Mouse (Mus musculus) bone marrow macrophage, adult 2 months (primary cell): ENCODE measurements around the gene Prex1. TPM values are rescaled to one million over a fixed set of nuclear protein-coding genes. Genes with fewer than 3 reads are reported as not detected.

ENCODE experiments used
- H3K27ac ChIP-seq: 2 replicates; pipeline ENCODE4 v1.5.1; 2012; ENCODE audit warnings: low read depth, low read length; ENCODE audit not compliant: insufficient read depth
- H3K4me1 ChIP-seq: 2 replicates; pipeline ENCODE4 v1.6.1; 2012; ENCODE audit warnings: low read length; ENCODE audit not compliant: control insufficient read depth, insufficient read depth
- H3K4me3 ChIP-seq: 2 replicates; pipeline ENCODE4 v1.5.1; 2012; ENCODE audit warnings: mild to moderate bottlenecking, low read length, moderate library complexity; ENCODE audit not compliant: insufficient read depth
- CTCF ChIP-seq: IDR thresholded peaks from 2 replicates; pipeline ENCODE4 v1.5.1; 2012; ENCODE audit warnings: low read depth, mild to moderate bottlenecking, low read length, moderate library complexity
- POLR2A ChIP-seq: IDR thresholded peaks from 2 replicates; pipeline ENCODE4 v1.6.1; 2012; ENCODE audit warnings: mild to moderate bottlenecking, low read depth, low read length, borderline replicate concordance
- polyA plus RNA-seq: library from polyadenylated mRNA; stranded (reverse); fragments of >200 nt; gene quantifications from 2 replicates; pipeline ENCODE4 v1.2.4, GENCODE M21; 2012; ENCODE audit not compliant: missing spikeins, insufficient read depth, insufficient read length

Gene Prex1
- polyA plus RNA-seq, 1 experiment, result 191 TPM

DNA sequence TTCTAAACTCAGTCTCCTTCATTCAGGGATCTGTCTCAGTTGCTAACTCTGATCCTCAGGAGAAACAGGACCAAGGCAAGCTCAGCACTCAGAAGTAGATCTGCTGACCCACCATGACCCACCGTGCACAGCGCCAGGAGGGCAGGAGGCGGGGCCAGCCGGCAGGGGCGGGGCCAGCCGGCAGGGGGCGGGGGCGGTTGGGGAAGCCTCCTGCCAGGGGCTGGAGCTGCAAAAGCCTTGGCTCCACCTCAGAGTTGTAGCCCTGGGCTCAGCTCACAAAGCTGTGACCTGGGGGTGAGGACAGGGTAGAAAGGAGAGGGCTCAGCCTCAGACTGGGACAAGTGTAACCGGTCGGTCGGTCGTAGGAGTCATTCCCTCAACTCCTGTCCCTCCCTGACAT lies 38.9 kb downstream of the Prex1 start:
- TF ChIP-seq POLR2A, result no peak
- TF ChIP-seq CTCF, result no peak
- Histone ChIP-seq H3K4me3 (no peak overlapping the region), H3K4me1 (peaks cover 27% of the 10 kb centered on the region), H3K27ac (no peak overlapping the region)

DNA sequence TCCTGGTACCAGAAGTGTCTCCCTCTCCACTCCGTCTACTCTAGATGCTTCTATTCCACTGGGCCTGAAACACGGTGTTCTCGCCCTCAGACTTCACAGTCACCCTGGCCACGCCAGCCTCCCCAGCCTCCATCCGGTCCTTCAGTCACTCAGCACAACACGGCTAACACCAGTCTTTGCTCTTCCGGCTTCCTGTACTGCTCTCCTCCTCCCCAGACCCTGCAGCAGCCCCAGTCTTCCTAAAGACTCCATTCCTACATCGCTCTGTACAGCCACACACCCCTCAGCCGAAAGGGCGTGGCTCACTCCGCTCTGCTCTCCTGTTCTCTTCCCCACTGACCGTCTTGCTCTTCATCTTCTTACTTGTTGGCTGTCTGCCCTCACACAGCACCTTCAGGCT lies 39.7 kb downstream of the Prex1 start:
- TF ChIP-seq CTCF, result no peak
- TF ChIP-seq POLR2A, result no peak
- Histone ChIP-seq H3K27ac (no peak overlapping the region), H3K4me3 (no peak overlapping the region), H3K4me1 (peaks cover 27% of the 10 kb centered on the region)

DNA sequence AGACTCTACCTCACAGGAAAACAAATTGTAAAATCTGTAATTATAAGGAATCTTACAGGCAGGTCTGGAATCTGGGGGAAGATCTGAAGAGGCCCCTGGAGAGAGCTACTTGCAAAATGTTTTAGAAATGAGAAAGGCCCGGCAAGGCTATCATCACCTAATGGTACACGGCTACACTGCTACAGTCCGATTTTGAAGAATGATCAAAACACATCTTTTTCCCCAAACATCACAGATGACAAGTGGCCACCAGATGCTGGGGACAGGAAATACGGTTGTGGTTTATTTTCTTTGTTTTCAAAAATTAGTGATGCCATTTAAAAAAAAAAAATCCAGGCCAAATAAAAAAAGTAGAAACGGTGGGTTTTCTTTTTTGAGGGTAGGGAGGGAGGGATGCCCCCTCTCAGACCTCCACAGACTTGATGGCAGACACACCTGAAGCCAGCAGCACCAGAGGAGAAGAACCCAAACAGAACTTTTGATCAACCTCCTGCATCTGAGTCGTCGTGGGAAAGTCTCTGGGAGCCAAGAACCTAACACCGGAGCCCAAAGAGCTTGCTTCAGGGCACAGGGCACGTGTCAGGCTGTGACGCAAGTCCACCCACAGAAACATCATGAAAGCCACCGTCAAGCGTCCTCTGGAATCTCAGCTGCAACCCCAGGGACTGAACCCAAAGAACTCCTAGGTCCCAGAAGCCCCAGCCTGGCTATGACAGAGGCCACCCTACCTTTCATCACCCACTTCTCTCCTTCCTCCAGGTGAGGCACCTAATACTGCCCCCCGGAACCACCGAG lies 41.3 kb downstream of the Prex1 start:
- peaks cover 38% of the 10 kb centered on the region for H3K4me1 ChIP-seq
- H3K4me3 ChIP-seq, result no peak overlapping the region
- H3K27ac ChIP-seq, result no peak overlapping the region
- TF ChIP-seq POLR2A (0 out of 2 replicates have a peak, but pooled peaks have one; percentile 23), CTCF (no peak)

- TF ChIP-seq CTCF (no peak), POLR2A (no peak)
- Histone ChIP-seq H3K27ac (no peak overlapping the region), H3K4me3 (no peak overlapping the region), H3K4me1 (peaks cover 44% of the 10 kb centered on the region)
These were observed 42.0 kb downstream of the Prex1 start for GRCm38 (mm10) chr2:166671614-166672013.

DNA sequence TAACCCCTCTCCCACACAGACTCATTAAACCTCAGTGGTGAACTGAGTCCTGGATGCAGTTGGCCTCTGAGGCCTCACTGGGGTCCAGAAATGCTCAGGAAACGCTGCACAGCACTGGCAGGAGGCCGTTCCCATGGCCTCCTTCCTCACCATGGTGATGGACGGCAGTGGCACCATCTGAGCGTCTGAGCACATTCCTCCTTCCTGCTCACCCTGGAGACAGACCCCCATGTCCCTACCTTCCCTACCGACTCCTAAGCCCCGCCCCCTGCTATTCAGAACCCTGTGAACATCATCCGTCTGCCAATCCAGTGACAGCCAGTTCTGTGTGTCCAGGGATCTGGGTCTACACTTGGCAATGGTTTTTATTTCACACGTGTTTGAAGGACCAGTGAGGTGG lies 42.6 kb downstream of the Prex1 start:
- peaks cover 50% of the 10 kb centered on the region for H3K4me1 ChIP-seq
- no peak overlapping the region for H3K4me3 ChIP-seq

GRCm38 (mm10) chr2:166669922-166670321 lies 43.7 kb downstream of the Prex1 start:
- TF ChIP-seq POLR2A (no peak), CTCF (no peak)
- Histone ChIP-seq H3K27ac (no peak overlapping the region), H3K4me1 (peaks cover 53% of the 10 kb centered on the region), H3K4me3 (no peak overlapping the region)

More for the DNA sequence above, 42.6 kb downstream of the Prex1 start:
- H3K27ac ChIP-seq, result no peak overlapping the region
- TF ChIP-seq POLR2A (no peak), CTCF (no peak)

DNA sequence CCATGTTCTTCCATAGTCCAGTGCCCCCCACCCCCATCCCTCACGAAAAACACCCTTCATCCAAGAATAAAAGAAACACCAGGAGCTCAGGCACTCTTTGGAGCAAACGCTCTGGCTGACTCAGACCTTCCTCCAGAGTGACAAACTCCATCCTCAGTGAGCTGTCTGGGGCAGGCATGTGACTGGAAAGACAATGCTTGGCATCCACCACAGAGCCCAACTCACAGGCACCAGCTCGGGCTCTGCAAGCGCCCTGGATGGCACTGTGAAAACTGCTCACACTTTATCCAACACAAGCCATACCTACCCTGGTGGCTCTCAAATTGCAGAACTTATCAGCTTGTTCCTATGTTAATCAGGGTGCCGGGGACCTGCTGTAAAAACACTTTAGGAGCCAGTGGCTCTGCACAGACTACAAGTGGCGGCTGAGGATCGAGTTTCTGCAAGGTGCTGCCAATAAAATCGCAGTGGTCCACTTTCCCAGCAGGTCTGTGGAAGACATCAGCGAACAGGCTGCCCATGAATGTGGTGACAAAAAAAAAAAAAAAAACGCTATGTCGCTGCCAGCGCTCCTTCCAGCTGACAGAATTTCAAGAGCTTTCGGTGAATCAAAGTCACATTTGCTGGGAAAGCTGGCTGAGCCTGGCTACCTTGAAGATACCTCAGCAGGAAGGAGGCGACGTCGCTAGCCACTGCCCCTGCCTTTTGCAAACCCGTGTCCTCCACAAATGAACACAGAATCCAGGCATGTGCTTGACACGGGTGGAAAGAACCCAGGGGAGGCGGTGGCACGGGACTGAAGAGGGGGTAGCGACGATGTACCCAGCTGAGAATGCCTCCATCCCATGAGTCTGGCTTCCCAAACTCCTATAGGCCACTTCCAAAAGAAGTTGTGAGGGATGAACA lies 45.6 kb downstream of the Prex1 start:
- no peak overlapping the region for H3K4me3 ChIP-seq
- H3K27ac ChIP-seq, result no peak overlapping the region
- TF ChIP-seq POLR2A, result no peak
- peaks cover 70% of the 10 kb centered on the region for H3K4me1 ChIP-seq

- Histone ChIP-seq H3K27ac (no peak overlapping the region), H3K4me3 (no peak overlapping the region), H3K4me1 (peaks cover 64% of the 10 kb centered on the region)
- TF ChIP-seq POLR2A (no peak), CTCF (no peak)
These were observed 47.5 kb downstream of the Prex1 start for GRCm38 (mm10) chr2:166666175-166666574.

- no peak overlapping the region for H3K4me3 ChIP-seq
- no peak overlapping the region for H3K27ac ChIP-seq
- TF ChIP-seq POLR2A (no peak), CTCF (no peak)
- peaks cover 62% of the 10 kb centered on the region for H3K4me1 ChIP-seq
These were observed 48.2 kb downstream of the Prex1 start for GRCm38 (mm10) chr2:166665244-166665922.
